Mouse (Mus musculus): ENCODE measurements around the gene Sprr2a2.
"Not testable (repeated sequence)": the region's sequence is repeated elsewhere in the genome, so short reads cannot be mapped to it uniquely, and the experiment has no call there.

The Sprr2a2 gene

DNA sequence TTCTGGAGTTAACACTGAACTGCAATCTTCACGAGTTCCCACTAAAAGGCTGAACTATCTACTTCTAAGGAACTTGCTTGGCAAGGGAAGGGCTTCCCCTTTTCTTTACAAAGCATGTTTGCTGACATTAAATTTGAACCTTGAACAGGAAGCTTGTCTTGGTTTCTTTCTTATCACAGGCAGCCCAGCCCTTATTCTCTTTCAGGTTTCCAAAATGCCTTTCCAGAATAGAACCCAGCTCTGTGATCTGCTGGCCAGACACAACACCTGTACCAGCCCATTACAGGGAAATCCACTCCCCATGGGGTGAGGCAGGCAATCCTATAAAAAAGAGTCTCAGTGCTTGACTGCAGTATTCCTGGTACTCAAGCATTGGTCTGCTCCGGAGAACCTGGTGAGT, at the start of gene Sprr2a2, which contains the start of gene Sprr2a1:
TSS of gene Sprr2a2 (plus strand) at position 352 of the 400 bp plus-strand sequence.
TSS of gene Sprr2a1 (plus strand) at position 231 of the 400 bp plus-strand sequence.
- not testable (repeated sequence) for DNase-seq (ENCODE audit: low spot score)

- DNase-seq (ENCODE audit: low spot score): no peak
Observed at GRCm38 (mm10) chr3:92169847-92170246, 45.9 kb upstream of the Sprr2a2 start.

GRCm38 (mm10) chr3:92176880-92177279, 38.8 kb upstream of the Sprr2a2 start:
- DNase-seq (ENCODE audit: low spot score): no peak

- no peak for DNase-seq (ENCODE audit: low spot score)
Observed at GRCm38 (mm10) chr3:92195512-92196200, 20.1 kb upstream of the Sprr2a2 start.

GRCm38 (mm10) chr3:92211133-92211925, 4.4 kb upstream of the Sprr2a2 start:
- DNase-seq (ENCODE audit: low spot score): not testable (repeated sequence)

DNA sequence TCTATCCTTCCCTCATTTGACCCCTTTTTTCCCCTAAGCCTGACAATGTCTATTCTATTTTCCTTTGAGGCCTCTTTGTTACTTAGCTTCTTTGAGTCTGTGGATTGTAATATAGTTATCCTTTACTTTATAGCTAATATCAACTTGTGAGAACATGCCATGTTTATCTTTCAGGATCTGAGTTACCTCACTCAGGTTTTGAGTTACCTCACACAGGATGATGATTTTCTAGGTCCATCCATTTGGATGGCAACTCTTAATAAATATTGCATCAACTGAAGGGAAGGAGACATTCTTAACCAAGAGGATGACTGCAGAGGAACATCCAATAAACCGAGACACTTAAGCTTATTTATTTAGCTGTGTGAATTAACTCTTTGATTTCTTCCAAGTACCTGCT, 3.7 kb upstream of the Sprr2a2 start:
- not testable (repeated sequence) for DNase-seq (ENCODE audit: low spot score)

- not testable (repeated sequence) for DNase-seq (ENCODE audit: low spot score)
Observed at GRCm38 (mm10) chr3:92213651-92214050, 2.1 kb upstream of the Sprr2a2 start.

GRCm38 (mm10) chr3:92219031-92219430, 3.3 kb downstream of the Sprr2a2 start:
- not testable (repeated sequence) for DNase-seq (ENCODE audit: low spot score)

DNA sequence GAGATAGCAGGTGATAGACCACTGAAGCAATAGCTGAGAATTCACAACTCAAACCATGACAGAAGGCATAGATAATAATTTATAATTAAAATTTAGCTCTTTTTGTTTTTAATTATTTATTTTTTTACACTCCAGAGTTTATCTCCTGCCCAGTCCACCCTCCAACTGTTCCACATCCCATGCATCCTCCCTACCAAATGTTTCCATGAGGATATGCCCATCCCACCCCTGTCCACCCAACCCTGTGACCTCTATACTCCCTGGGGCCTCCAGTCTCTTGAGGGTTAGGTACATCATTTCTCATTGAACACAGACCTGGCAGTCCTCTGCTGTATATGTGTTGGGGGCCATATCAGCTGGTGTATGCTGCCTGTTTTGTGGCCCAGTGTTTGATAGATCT, 8.0 kb downstream of the Sprr2a2 start:
- not testable (repeated sequence) for DNase-seq (ENCODE audit: low spot score)

- not testable (repeated sequence) for DNase-seq (ENCODE audit: low spot score)
Observed at GRCm38 (mm10) chr3:92227410-92227809, 11.7 kb downstream of the Sprr2a2 start.

DNA sequence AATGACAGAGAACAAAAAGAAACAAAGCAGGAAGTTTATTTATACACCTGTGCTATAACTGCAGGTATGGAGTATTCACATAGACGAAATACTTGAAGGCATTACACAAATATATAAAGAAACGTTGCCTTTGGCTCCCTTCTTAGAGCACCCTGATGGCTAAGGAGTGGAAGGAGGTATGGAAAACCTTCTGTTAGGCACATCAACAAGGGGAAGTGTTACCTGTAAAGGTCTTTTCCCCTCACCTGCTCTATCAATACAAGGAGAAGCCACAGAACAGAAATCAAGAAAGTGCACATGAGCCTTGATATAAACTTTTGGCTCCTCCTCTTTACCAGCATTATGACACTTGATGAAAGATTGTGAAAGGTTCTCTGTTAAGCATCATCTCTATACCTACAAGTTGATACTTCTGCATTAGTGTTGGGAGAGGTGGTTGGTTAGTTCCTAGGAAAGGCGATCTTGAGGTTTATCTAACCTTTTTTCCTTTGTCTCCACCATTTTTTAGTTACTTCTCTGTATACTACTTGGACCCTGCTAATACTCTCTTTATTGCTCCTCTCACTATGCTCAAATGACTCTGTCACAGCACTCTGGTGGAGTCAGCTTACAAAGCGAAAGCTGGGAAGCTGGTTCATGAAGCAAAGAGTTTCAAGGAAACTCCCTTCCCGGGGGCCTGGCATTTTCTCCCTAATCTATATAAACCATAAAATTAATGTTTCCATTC, 20.9 kb downstream of the Sprr2a2 start:
- DNase-seq (ENCODE audit: low spot score): not testable (repeated sequence)

GRCm38 (mm10) chr3:92238736-92239135, 23.0 kb downstream of the Sprr2a2 start:
- not testable (repeated sequence) for DNase-seq (ENCODE audit: low spot score)

DNA sequence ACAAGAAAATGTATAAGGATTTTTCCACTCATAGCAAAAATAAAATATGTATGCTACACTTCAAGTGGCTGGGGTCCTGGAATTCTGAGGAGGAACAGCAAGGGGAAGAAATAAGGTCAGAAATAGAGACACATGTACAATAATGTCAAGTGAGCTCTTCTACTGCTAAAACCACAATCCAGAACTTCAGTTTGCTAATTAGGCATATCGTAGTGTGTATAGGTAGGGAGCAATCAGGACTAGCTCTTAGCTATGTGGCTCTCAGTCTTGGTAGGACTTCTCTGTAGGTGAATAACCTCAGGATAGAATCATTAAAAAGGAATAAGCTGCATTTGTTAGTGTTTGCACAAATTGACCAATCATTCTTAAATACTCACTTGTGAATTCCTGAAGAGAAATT, 23.5 kb downstream of the Sprr2a2 start:
- DNase-seq (ENCODE audit: low spot score): not testable (repeated sequence)

DNA sequence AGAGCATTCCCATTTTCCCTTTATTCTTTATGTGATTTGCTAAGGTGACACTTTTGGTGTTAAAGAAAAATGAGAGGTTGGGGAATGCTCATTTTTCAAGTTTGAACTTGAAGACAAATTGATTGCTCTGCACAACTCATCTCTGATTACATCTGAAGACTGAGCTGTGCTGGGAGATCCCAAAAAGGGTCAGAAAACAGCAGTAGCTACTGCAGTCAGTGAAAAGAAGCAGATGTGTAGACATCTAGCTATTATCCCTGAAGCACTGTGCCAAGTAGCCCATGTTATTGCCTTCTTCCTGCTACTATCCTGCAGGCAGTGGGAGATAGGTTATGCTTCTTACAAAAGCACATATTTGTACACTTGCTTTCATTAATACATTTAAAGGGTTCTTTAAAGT, 29.1 kb downstream of the Sprr2a2 start:
- DNase-seq (ENCODE audit: low spot score): not testable (repeated sequence)

- DNase-seq (ENCODE audit: low spot score): not testable (repeated sequence)
Observed at GRCm38 (mm10) chr3:92246245-92246644, 30.5 kb downstream of the Sprr2a2 start.

DNA sequence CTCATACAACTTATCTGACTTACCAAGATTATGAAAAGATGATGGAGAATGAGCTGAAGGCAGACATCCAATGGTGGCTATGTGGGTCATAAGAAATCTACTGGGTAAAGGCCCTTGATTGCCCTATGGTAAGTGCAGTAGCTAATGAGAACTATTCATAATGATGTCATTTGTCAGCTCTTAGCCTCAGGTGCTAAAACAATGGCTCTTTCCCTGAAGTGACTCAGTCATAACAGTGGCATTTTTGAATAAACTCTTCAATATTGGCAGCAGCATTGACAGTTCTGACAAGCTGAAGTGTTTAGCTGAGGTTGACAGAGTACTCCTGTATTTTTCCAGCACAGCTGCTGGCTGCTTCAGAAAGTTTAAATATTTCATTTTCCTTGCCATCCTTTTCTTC, 32.8 kb downstream of the Sprr2a2 start:
- not testable (repeated sequence) for DNase-seq (ENCODE audit: low spot score)

- DNase-seq (ENCODE audit: low spot score): not testable (repeated sequence)
Observed at GRCm38 (mm10) chr3:92250450-92250849, 34.7 kb downstream of the Sprr2a2 start.

DNA sequence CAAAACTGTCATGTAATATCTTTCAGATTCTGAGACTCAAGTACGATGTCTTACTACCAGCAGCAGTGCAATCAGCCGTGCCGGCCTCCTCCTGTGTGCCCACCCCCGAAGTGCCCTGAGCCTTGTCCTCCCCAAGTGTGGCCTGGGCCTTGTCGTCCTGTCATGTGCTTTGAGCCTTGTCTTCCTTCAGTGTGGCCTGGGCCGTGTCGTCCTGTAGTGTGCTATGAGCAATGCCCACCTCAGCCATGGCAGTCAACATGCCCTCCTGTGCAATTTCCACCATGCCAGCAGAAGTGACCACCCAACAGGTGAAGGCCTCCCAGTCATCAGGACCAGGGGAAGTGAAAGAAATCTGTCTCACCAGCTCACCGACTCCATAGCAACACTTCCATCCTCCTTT, 38.1 kb downstream of the Sprr2a2 start:
- DNase-seq (ENCODE audit: low spot score): not testable (repeated sequence)

DNA sequence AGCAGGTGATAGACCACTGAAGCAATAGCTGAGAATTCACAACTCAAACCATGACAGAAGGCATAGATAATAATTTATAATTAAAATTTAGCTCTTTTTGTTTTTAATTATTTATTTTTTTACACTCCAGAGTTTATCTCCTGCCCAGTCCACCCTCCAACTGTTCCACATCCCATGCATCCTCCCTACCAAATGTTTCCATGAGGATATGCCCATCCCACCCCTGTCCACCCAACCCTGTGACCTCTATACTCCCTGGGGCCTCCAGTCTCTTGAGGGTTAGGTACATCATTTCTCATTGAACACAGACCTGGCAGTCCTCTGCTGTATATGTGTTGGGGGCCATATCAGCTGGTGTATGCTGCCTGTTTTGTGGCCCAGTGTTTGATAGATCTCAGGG, 42.8 kb downstream of the Sprr2a2 start:
- DNase-seq (ENCODE audit: low spot score): not testable (repeated sequence)

DNA sequence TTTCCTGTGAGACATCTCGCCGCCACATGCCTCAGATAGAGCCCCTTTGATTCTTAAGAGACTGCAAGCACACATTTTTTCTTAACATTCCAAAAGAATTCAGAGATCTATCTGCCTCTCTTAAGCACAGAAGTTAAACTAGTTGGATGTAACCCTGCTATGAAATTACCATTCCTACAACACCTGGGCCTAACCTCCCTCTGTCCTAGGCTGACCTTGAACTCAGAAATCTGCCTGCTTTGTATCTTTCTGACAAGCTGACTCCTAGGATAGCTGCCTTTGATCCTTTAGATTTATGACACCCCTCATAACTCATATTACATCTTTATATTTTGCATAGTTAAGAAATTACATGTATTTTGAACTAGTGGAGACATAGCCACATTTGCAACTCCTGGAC, 47.7 kb downstream of the Sprr2a2 start:
- not testable (repeated sequence) for DNase-seq (ENCODE audit: low spot score)

- not testable (repeated sequence) for DNase-seq (ENCODE audit: low spot score)
Observed at GRCm38 (mm10) chr3:92271414-92271985, 55.8 kb downstream of the Sprr2a2 start.

- not testable (repeated sequence) for DNase-seq (ENCODE audit: low spot score)
Observed at GRCm38 (mm10) chr3:92273504-92273903, 57.8 kb downstream of the Sprr2a2 start.

Measured in layer of hippocampus, adult 9-10 months (tissue).